Mouse (Mus musculus) megakaryocyte, embryonic 14.5 days (primary cell): ENCODE results near the gene Lsm14b.

Experiments
- FLI1 ChIP-seq: IDR thresholded peaks from 2 replicates; pipeline ENCODE4 v1.6.1; 2012; ENCODE audit warnings: low read length, inconsistent platforms, mixed read lengths
- GATA1 ChIP-seq: IDR thresholded peaks from 3 replicates; pipeline ENCODE4 v1.6.1; 2012; ENCODE audit warnings: mixed read lengths, low read length, inconsistent platforms, borderline replicate concordance

DNA sequence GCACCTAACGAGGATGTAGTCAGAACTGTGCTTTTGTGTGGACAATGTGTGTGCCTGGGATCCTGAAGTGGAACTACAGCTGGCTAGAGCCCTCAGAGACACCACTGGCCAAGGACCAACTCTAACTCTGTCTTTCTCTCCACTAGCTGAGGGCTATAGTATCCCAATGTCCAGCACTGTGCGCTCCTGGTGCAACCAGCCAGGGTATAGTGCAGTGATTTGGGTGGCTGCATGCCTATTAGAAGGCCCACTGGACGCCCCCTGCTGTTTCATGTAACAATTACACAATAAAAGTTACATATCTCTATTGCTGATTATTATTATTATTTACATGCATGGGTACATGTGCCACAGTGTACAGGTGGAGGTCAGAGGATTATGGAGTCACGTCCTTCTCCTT, 20.5 kb downstream of the Lsm14b start:
- TF ChIP-seq GATA1, result no peak
- TF ChIP-seq FLI1, result no peak
